Mouse (Mus musculus): ENCODE data around the gene Epb41. TPM values are rescaled to one million over a fixed set of nuclear protein-coding genes. Genes with fewer than 3 reads are reported as not detected.

The Epb41 gene
- total RNA-seq, 2 experiments from 2014 or later, result 86.0 to 131 TPM

GRCm38 (mm10) chr4:132076480-132077405 lies 1.6 kb upstream of the Epb41 start:
- intact Hi-C loops (cut with DNase I), result loop anchor here (5.0 kb wide), 1 partner anchor 159 kb away; no protein-coding TSS in a partner anchor
- DNase-seq, result peak; percentile 71 to 75

- intact Hi-C loops (cut with DNase I), result loop anchor here (2.0 to 5.0 kb wide), 2 partner anchors 37 to 158 kb away; no protein-coding TSS in a partner anchor
- no peak for DNase-seq
These were observed 675 bp upstream of the Epb41 start for GRCm38 (mm10) chr4:132075796-132076195.

GRCm38 (mm10) chr4:132074077-132074932 lies 816 bp downstream of the Epb41 start, which contains the start of gene Gm10300:
Gene Gm10300 (plus strand): TSS chr4:132074697.
- peak; percentile 63 to 69 for DNase-seq
- intact Hi-C loops (cut with DNase I), result loop anchor here (2.0 kb wide), 1 partner anchor 36 kb away; no protein-coding TSS in a partner anchor

- intact Hi-C loops (cut with DNase I), result no loop called here
- DNase-seq, result peak; percentile 68 to 79
These were observed 2.2 kb downstream of the Epb41 start for GRCm38 (mm10) chr4:132072946-132073345.

- intact Hi-C loops (cut with DNase I), result no loop called here
- DNase-seq, result no peak
These were observed 3.0 kb downstream of the Epb41 start for GRCm38 (mm10) chr4:132072156-132072555.

- intact Hi-C loops (cut with DNase I), result no loop called here
- no peak for DNase-seq
These were observed 3.4 kb downstream of the Epb41 start for GRCm38 (mm10) chr4:132071674-132072073.

GRCm38 (mm10) chr4:132067938-132068235 lies 7.2 kb downstream of the Epb41 start:
- intact Hi-C loops (cut with DNase I), result no loop called here
- DNase-seq, result no peak

- intact Hi-C loops (cut with DNase I), result no loop called here
- DNase-seq, result no peak
These were observed 7.8 kb downstream of the Epb41 start for GRCm38 (mm10) chr4:132067112-132067937.

GRCm38 (mm10) chr4:132066101-132066773 lies 8.9 kb downstream of the Epb41 start:
- intact Hi-C loops (cut with DNase I), result no loop called here
- DNase-seq, result peak; percentile 66 to 69

- no peak for DNase-seq
- intact Hi-C loops (cut with DNase I), result no loop called here
These were observed 9.5 kb downstream of the Epb41 start for GRCm38 (mm10) chr4:132065578-132065977.

- intact Hi-C loops (cut with DNase I), result no loop called here
- DNase-seq, result no peak
These were observed 10.6 kb downstream of the Epb41 start for GRCm38 (mm10) chr4:132064550-132064949.

- intact Hi-C loops (cut with DNase I), result no loop called here
- DNase-seq, result no peak
These were observed 11.9 kb downstream of the Epb41 start for GRCm38 (mm10) chr4:132062934-132063884.

GRCm38 (mm10) chr4:132062289-132062688 lies 12.8 kb downstream of the Epb41 start:
- intact Hi-C loops (cut with DNase I), result no loop called here
- no peak for DNase-seq

GRCm38 (mm10) chr4:132060040-132060832 lies 14.9 kb downstream of the Epb41 start:
- intact Hi-C loops (cut with DNase I), result no loop called here
- no peak for DNase-seq

- no peak for DNase-seq
These were observed 15.6 kb downstream of the Epb41 start for GRCm38 (mm10) chr4:132059541-132059940.

GRCm38 (mm10) chr4:132057311-132057710 lies 17.8 kb downstream of the Epb41 start:
- intact Hi-C loops (cut with DNase I), result no loop called here
- DNase-seq, result no peak

More at GRCm38 (mm10) chr4:132059541-132059940, 15.6 kb downstream of the Epb41 start:
- intact Hi-C loops (cut with DNase I), result no loop called here

GRCm38 (mm10) chr4:132051321-132052275 lies 23.5 kb downstream of the Epb41 start:
- DNase-seq, result no peak
- intact Hi-C loops (cut with DNase I), result no loop called here

Data from heart, postnatal 10 days (tissue).